Mouse (Mus musculus): ENCODE measurements around the gene Ppp4c. TPM values are rescaled to one million over a fixed set of nuclear protein-coding genes. Genes with fewer than 3 reads are reported as not detected.
A peak's percentile ranks its signal among the peaks of the same experiment; 100 is the strongest.

Gene Ppp4c
- polyA plus RNA-seq, 1 experiment: 135 TPM

DNA sequence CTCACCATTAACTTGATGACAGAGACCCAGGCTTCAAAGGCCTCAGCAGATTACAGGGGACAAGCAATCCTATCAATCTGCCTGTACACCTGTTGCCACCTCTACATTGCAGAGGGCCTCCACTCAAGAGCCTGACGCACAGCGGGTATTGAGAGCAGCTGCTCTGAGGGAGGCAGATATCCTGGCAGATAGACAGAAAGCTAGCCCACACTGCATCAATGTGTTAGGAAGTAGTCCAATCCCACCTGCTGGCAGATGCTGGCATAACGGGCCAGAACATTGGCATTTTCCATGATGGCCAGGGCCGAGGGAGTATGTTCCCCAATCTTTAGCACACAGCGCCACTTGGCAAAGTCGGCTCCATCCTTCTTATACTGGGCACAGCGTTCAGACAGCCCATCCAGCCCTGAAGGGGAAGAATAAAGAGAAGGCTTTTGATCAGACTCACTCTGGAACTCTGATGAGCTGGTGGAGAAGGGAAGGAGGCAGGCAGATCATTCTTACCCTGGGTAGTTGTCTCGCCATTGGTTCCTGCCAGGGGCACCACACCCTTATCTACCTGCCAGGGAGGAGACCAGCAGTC, 4.1 kb upstream of the Ppp4c start:
- no peak overlapping the region for H3K27ac ChIP-seq (ENCODE audit: insufficient read depth, low read depth, low read length)
- no peak overlapping the region for H3K4me3 ChIP-seq (ENCODE audit: insufficient read depth, low read depth, low read length)
- WGBS: 64% methylated on average over 8 of the region's 8 CpGs
- H3K4me1 ChIP-seq (ENCODE audit: control insufficient read depth, insufficient read depth, low read length): peaks cover 6% of the 10 kb centered on the region; the same call in 1 of the 2 replicates
- no peaks in the 10 kb centered on the region for H3K27me3 ChIP-seq (replicated peaks; ENCODE audit: control insufficient read depth, insufficient read depth, low read length)
- peaks cover 6% of the 10 kb centered on the region; the same call in 1 of the 2 replicates for H3K36me3 ChIP-seq (ENCODE audit: control insufficient read depth, insufficient read depth, low read length)
- DNase-seq: no peak
- TF ChIP-seq CTCF (conservative IDR thresholded peaks at IDR 0.05; ENCODE audit: insufficient read depth, insufficient read length, low read depth, low read length): 0 out of 2 replicates have a peak, but pooled peaks have one; percentile 21
- TF ChIP-seq POLR2A (IDR thresholded peaks at IDR 0.05; ENCODE audit: low read depth, low read length): no peak

DNA sequence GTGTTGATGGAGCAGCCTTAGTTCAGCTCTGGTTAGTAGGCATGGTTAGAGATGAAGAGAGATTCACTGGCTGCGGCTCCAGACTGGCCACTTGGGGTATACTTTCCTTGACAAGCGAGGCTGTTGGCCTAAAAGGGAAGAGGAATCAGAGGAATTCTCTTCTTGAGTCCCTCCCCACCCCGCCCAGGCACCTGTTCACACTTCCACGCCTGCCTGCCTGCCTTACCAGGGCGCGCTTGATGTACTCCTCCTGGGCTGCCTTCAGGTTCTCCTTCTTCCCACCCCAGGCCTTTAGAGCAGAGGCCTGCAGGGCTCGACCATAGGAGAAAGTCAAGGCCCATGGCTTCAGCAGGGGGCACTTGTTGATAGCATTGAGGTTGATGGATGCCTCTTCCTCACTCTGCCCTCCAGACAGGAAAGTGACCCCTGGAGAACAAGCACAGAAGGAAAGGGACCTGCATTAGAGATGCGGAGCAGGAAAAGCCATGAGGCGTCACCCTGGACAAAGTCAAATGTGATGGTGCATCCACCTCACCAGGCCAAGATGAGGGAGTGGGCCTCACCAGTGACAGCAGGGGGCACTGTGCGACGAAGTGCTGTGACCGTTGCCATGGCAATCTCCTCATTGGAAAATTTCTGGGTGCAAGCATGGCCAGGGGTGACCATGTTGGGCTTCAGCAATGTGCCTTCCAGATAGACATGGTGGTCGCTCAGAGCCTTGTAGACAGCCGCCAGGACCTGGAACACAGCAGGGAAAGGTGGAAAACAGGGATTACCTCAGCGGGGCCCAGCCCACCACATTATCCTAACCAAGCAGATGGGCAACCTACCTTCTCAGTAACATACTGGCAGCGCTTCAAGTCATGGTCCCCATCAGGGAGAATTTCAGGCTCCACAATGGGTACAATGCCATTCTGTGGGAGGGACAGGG, 3.4 kb upstream of the Ppp4c start:
- no peak for DNase-seq
- no peak overlapping the region for H3K4me3 ChIP-seq (ENCODE audit: insufficient read depth, low read depth, low read length)
- peaks cover 6% of the 10 kb centered on the region; the same call in 1 of the 2 replicates for H3K36me3 ChIP-seq (ENCODE audit: control insufficient read depth, insufficient read depth, low read length)
- WGBS: 81% methylated on average over 16 of the region's 16 CpGs
- TF ChIP-seq POLR2A (IDR thresholded peaks at IDR 0.05; ENCODE audit: low read depth, low read length) (no peak), CTCF (conservative IDR thresholded peaks at IDR 0.05; ENCODE audit: insufficient read depth, insufficient read length, low read depth, low read length) (no peak; the same call in 1 of the 2 replicates)
- no peaks in the 10 kb centered on the region for H3K27me3 ChIP-seq (replicated peaks; ENCODE audit: control insufficient read depth, insufficient read depth, low read length)
- no peak overlapping the region for H3K27ac ChIP-seq (ENCODE audit: insufficient read depth, low read depth, low read length)
- H3K4me1 ChIP-seq (ENCODE audit: control insufficient read depth, insufficient read depth, low read length): peaks cover 9% of the 10 kb centered on the region; the same call in 1 of the 2 replicates

DNA sequence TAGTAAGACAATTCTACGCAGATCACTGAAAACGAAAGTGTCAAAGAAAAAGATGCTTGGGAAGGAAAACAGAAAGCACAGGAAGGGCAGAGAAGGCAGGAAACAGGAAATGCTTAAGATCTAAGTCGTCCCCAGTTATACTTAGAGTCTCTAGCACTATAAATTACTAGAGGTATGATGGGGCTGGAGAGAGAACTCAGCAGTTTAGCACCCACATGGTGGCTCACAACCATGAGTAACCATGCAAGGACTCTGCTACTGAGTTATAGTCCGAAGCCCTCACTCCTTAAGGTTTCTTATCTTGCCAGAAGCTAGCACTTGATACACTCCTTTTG, 1.9 kb upstream of the Ppp4c start:
- WGBS: 45% methylated on average over 4 of the region's 4 CpGs
- no peak for DNase-seq

DNA sequence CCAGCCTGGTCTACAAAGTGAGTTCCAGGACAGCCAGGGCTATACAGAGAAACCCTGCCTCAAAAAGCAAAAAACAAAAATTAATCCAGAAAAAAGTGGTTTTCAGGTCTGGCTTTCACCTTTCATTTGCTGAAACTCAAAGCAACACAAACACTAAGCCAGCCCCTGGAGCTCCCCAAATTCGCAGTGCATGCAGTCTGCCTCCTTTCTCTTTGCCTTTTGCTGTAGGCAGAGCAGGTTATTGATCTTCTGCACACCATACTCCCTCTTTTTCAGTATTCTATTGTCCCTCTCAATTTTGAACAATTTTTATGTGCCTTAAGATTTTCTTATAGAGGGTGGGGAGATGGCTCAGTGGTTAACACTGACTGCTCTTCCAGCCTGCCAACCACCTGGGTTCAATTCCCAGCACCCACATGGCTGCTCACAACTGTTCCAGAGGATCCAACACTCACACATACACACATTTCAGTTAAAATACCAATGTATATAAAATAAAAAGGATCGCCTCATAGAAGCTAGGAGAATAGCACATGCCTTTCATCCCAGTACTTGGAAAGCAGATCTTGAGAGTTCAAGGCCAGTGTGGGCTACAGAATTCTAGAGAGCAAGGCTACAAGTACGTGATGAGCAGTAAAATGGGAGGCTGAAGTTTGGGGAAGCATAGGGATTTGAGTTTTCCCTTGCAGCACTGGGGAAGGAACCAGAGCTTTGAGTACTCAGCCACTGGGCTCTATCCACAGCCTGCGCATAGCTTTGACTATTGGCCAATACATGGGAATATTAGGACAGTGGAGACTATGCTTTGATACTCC, 1.4 kb upstream of the Ppp4c start:
- DNase-seq: no peak
- WGBS: 72% methylated on average over 4 of the region's 4 CpGs
- Histone ChIP-seq H3K27me3 (replicated peaks; ENCODE audit: control insufficient read depth, insufficient read depth, low read length) (no peaks in the 10 kb centered on the region), H3K27ac (ENCODE audit: insufficient read depth, low read depth, low read length) (no peak overlapping the region), H3K36me3 (ENCODE audit: control insufficient read depth, insufficient read depth, low read length) (peaks cover 6% of the 10 kb centered on the region; the same call in 1 of the 2 replicates), H3K4me3 (ENCODE audit: insufficient read depth, low read depth, low read length) (no peak overlapping the region), H3K4me1 (ENCODE audit: control insufficient read depth, insufficient read depth, low read length) (peaks cover 6% of the 10 kb centered on the region; the same call in 1 of the 2 replicates)
- no peak for TF ChIP-seq CTCF (conservative IDR thresholded peaks at IDR 0.05; ENCODE audit: insufficient read depth, insufficient read length, low read depth, low read length)
- TF ChIP-seq POLR2A (IDR thresholded peaks at IDR 0.05; ENCODE audit: low read depth, low read length): no peak

More for the DNA sequence above, 1.9 kb upstream of the Ppp4c start:
- Histone ChIP-seq H3K4me3 (ENCODE audit: insufficient read depth, low read depth, low read length) (no peak overlapping the region), H3K27ac (ENCODE audit: insufficient read depth, low read depth, low read length) (no peak overlapping the region), H3K36me3 (ENCODE audit: control insufficient read depth, insufficient read depth, low read length) (peaks cover 6% of the 10 kb centered on the region; the same call in 1 of the 2 replicates), H3K27me3 (replicated peaks; ENCODE audit: control insufficient read depth, insufficient read depth, low read length) (no peaks in the 10 kb centered on the region), H3K4me1 (ENCODE audit: control insufficient read depth, insufficient read depth, low read length) (peaks cover 6% of the 10 kb centered on the region; the same call in 1 of the 2 replicates)
- TF ChIP-seq POLR2A (IDR thresholded peaks at IDR 0.05; ENCODE audit: low read depth, low read length) (no peak), CTCF (conservative IDR thresholded peaks at IDR 0.05; ENCODE audit: insufficient read depth, insufficient read length, low read depth, low read length) (no peak)

DNA sequence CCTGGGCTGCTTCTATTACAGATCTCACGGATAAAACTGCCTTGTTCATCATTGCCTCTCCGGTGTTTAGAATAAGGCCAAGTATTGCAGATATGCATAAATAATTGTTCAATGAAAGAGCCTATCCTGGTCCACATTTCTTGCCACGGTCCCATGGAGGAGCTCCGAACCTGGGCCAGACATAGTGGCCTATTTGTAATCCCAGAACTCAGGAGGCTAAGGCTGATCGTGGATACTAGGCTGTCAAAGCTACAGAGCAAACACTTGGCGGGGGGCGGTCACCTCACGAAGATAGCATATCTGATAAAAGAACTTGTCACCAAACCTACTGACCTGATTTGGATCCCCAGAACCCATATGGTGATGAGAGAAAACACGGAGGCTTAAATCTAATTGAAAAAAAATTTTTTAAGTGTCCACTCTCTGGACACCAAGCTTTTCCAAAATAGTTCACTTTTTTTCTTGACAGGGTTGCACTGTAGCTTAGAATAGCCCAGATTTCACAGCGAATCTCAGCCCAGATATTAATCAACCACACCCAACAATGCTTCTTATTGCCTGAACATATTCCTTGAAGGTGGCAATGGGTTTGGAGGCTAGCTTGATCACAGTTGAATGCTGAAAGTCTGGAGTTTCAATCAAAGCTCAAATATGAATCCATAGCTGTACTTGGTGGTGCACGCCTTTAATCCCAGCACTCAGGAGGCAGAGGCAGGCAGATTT, 586 bp upstream of the Ppp4c start:
- Histone ChIP-seq H3K4me3 (ENCODE audit: insufficient read depth, low read depth, low read length) (peak overlapping the region; percentile 73), H3K36me3 (ENCODE audit: control insufficient read depth, insufficient read depth, low read length) (peaks cover 6% of the 10 kb centered on the region; the same call in 1 of the 2 replicates), H3K27ac (ENCODE audit: insufficient read depth, low read depth, low read length) (peak overlapping the region; percentile 41), H3K27me3 (replicated peaks; ENCODE audit: control insufficient read depth, insufficient read depth, low read length) (no peaks in the 10 kb centered on the region), H3K4me1 (ENCODE audit: control insufficient read depth, insufficient read depth, low read length) (peaks cover 6% of the 10 kb centered on the region; the same call in 1 of the 2 replicates)
- no peak for TF ChIP-seq CTCF (conservative IDR thresholded peaks at IDR 0.05; ENCODE audit: insufficient read depth, insufficient read length, low read depth, low read length)
- no peak for TF ChIP-seq POLR2A (IDR thresholded peaks at IDR 0.05; ENCODE audit: low read depth, low read length)
- no peak for DNase-seq
- WGBS: 27% methylated on average over 11 of the region's 11 CpGs

DNA sequence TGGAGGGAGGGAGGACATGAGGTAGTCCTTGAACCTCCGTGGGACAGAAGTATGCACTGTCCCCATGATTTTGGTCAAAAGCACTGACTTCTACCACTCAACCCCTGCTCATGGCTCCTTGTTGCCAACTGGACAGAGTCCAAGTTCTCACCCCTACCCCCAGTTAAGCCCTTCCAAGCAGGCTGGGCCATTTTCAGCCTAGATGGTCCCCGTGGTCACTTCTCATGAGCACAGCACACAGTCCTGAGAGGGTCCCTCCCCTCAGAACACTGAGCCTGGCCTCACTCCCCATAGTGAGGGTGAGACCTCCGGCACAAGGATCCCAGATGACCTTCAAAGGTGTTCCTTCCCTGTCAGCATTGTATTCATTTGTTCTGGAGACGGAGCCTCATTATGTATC, 3.2 kb downstream of the Ppp4c start:
- Histone ChIP-seq H3K27me3 (replicated peaks; ENCODE audit: control insufficient read depth, insufficient read depth, low read length) (no peaks in the 10 kb centered on the region), H3K36me3 (ENCODE audit: control insufficient read depth, insufficient read depth, low read length) (no peaks in the 10 kb centered on the region; the same call in 1 of the 2 replicates), H3K4me1 (ENCODE audit: control insufficient read depth, insufficient read depth, low read length) (peaks cover 6% of the 10 kb centered on the region; the same call in 1 of the 2 replicates), H3K27ac (ENCODE audit: insufficient read depth, low read depth, low read length) (no peak overlapping the region), H3K4me3 (ENCODE audit: insufficient read depth, low read depth, low read length) (no peak overlapping the region)
- no peak for DNase-seq
- WGBS: 82% methylated on average over 4 of the region's 4 CpGs
- TF ChIP-seq POLR2A (IDR thresholded peaks at IDR 0.05; ENCODE audit: low read depth, low read length): no peak
- TF ChIP-seq CTCF (conservative IDR thresholded peaks at IDR 0.05; ENCODE audit: insufficient read depth, insufficient read length, low read depth, low read length): no peak
